ENCODE assay signal across 8 mouse cellular contexts in genomic region chr7:19309884-19310641, GRCm38 (mm10). TPM values are rescaled to one million over a fixed set of nuclear protein-coding genes. Genes with fewer than 3 reads are reported as not detected.
A peak's percentile ranks its signal among the peaks of the same experiment; 100 is the strongest.
DNase-seq lines count a peak whose midpoint lies in the region; ATAC-seq lines count a peak whose summit lies in the region.

Gene Fosb, minus strand, starts transcription at chr7:19310051.

- intact Hi-C loops in left cerebral cortex, postnatal 4 days (cut with DNase I): no loop called here

- H3K4me3 ChIP-seq in embryonic facial prominence, embryonic 10.5 days: peak within 1 kb of the TSS; percentile 82
- H3K4me3 ChIP-seq in midbrain, embryonic 11.5 days (ENCODE audit: low read depth, low read length): peak within 1 kb of the TSS; percentile 61

- H3K9me3 ChIP-seq in embryonic facial prominence, embryonic 10.5 days: no peaks in the 10 kb centered on the region
- no peaks in the 10 kb centered on the region for H3K9me3 ChIP-seq in midbrain, embryonic 11.5 days (ENCODE audit: control insufficient read depth, low read length)

- peak; percentile 97 for DNase-seq in adrenal gland, postnatal 14 days
- peak; percentile 95 for DNase-seq in embryonic facial prominence, embryonic 10.5 days (ENCODE audit: low spot score)
- peak; percentile 96 for DNase-seq in kidney, adult 11 months
- peak; percentile 97 for DNase-seq in left cerebral cortex, postnatal 4 days
- DNase-seq in midbrain, embryonic 11.5 days (ENCODE audit: low spot score, missing footprints): peak; percentile 100
- peak; percentile 96 for DNase-seq in right cerebral cortex, postnatal 4 days
- peak; percentile 95 for DNase-seq in yolk sac, embryonic 10.5 days (ENCODE audit: low spot score)

- H3K4me1 ChIP-seq in embryonic facial prominence, embryonic 10.5 days: peaks cover 32% of the 10 kb centered on the region
- peaks cover 18% of the 10 kb centered on the region for H3K4me1 ChIP-seq in midbrain, embryonic 11.5 days (ENCODE audit: control insufficient read depth, insufficient read depth, low read length)

- ATAC-seq in granulocyte monocyte progenitor cell, adult 5-6 weeks (replicated peaks; ENCODE audit: poor library complexity, severe bottlenecking): peak; percentile 49
- peak; percentile 86 for ATAC-seq in midbrain, embryonic 11.5 days (ENCODE audit: low FRiP score)

- no peaks in the 10 kb centered on the region for H3K36me3 ChIP-seq in embryonic facial prominence, embryonic 10.5 days (replicated peaks)
- no peaks in the 10 kb centered on the region for H3K36me3 ChIP-seq in midbrain, embryonic 11.5 days (ENCODE audit: control insufficient read depth, insufficient read depth, low read length)

- peak within 1 kb of the TSS; percentile 73 for H3K4me2 ChIP-seq in midbrain, embryonic 11.5 days

- H3K27me3 ChIP-seq in embryonic facial prominence, embryonic 10.5 days (replicated peaks; ENCODE audit: low read depth, poor library complexity, severe bottlenecking): peaks cover 62% of the 10 kb centered on the region
- peaks cover 26% of the 10 kb centered on the region for H3K27me3 ChIP-seq in midbrain, embryonic 11.5 days (ENCODE audit: control insufficient read depth, insufficient read depth, low read length)

- H3K27ac ChIP-seq in embryonic facial prominence, embryonic 10.5 days (replicated peaks): peak within 1 kb of the TSS; percentile 67
- H3K27ac ChIP-seq in midbrain, embryonic 11.5 days (ENCODE audit: low read depth, low read length): no peak within 1 kb of the TSS

- under 1% methylated on average over 49 of the region's 49 CpGs for WGBS in embryonic facial prominence, embryonic 10.5 days
- under 1% methylated on average over 49 of the region's 49 CpGs for WGBS in midbrain, embryonic 11.5 days

- H3K9ac ChIP-seq in midbrain, embryonic 11.5 days (ENCODE audit: low read length): peak within 1 kb of the TSS; percentile 49

RNA-seq across cellular contexts. Expression of gene Fosb, which starts in this region (rescaled TPM):
- total RNA-seq in adrenal gland, postnatal 14 days (2021): 2.1 and 22.4 TPM in 2 replicates
- 0.09 TPM in 1 of 2 replicates, not detected in the other for polyA plus RNA-seq in embryonic facial prominence, embryonic 10.5 days (2016; fragmentation: Nextera tagmentation; extraction: Ambion mirVana)
- 8.1 and 13.7 TPM in 2 replicates for total RNA-seq in granulocyte monocyte progenitor cell, adult 5-6 weeks (2014; fragmentation: Nextera tagmentation)
- total RNA-seq in granulocyte monocyte progenitor cell, adult 5-6 weeks (2017): 19.3 and 24.4 TPM in 2 replicates
- total RNA-seq in left cerebral cortex, postnatal 4 days (2021): 1 to 10 TPM; 1.2 to 1.3 TPM
- 0.04 TPM in 1 of 2 replicates, not detected in the other for polyA plus RNA-seq in midbrain, embryonic 11.5 days (2014; fragmentation: Nextera tagmentation; extraction: Ambion mirVana)

Comparison
In these comparisons a context has a peak if more than half of its experiments do, and no peak if none do; other contexts are left out.
1. Peak in DNase-seq, H3K4me3 ChIP-seq and H3K27ac ChIP-seq in embryonic facial prominence, embryonic 10.5 days; RNA of the gene not detected or under 1 TPM.
2. Peak in DNase-seq, ATAC-seq, H3K4me3 ChIP-seq, H3K9ac ChIP-seq and H3K4me2 ChIP-seq in midbrain, embryonic 11.5 days; RNA of the gene not detected or under 1 TPM.